In genomic region chr5:135274663-135275396, GRCm38 (mm10) we compare ENCODE assay signal across 8 mouse cellular contexts. TPM values are rescaled to one million over a fixed set of nuclear protein-coding genes. Genes with fewer than 3 reads are reported as not detected.
DNase-seq lines count a peak whose midpoint lies in the region; ATAC-seq and TF ChIP-seq lines count a peak whose summit lies in the region.

No protein-coding gene starts in this region.

- WGBS in hindbrain, embryonic 13.5 days = 9% methylated on average over 15 of the region's 15 CpGs

- no peak overlapping the region for H3K4me3 ChIP-seq in layer of hippocampus, adult 2 months
- H3K4me3 ChIP-seq in hindbrain, embryonic 13.5 days = peak overlapping the region; percentile 17; the same call in 1 of the 2 replicates
- no peak overlapping the region for H3K4me3 ChIP-seq in myocyte

- no peaks in the 10 kb centered on the region for H3K9me3 ChIP-seq in hindbrain, embryonic 13.5 days

- TF ChIP-seq CTCF in layer of hippocampus, adult 2 months (conservative IDR thresholded peaks at IDR 0.05) = no peak

- no peak for DNase-seq in layer of hippocampus, adult 2 months (ENCODE audit: low spot score in 2 of 2)
- DNase-seq in layer of hippocampus, adult 9-11 months = no peak
- peak; percentile 61 for DNase-seq in embryo, embryonic 9.5 days (ENCODE audit: extremely low spot score)
- DNase-seq in ovary, postnatal 14 days (ENCODE audit: low spot score) = no peak
- DNase-seq in kidney, adult 18-20 months = no peak
- DNase-seq in right cerebral cortex, adult 2 months (ENCODE audit: low spot score in 2 of 2) = no peak

- peak overlapping the region; percentile 37; the same call in 1 of the 2 replicates for H3K27ac ChIP-seq in layer of hippocampus, adult 2 months
- peak overlapping the region; percentile 52 for H3K27ac ChIP-seq in hindbrain, embryonic 13.5 days

- H3K36me3 ChIP-seq in hindbrain, embryonic 13.5 days = no peaks in the 10 kb centered on the region
- H3K36me3 ChIP-seq in myocyte (ENCODE audit: control insufficient read depth, insufficient read depth) = no peaks in the 10 kb centered on the region

- peak overlapping the region; percentile 29 for H3K4me2 ChIP-seq in hindbrain, embryonic 13.5 days
- peak overlapping the region; percentile 24 for H3K4me2 ChIP-seq in myocyte (ENCODE audit: low read depth)

- no peak overlapping the region for H3ac ChIP-seq in myocyte (ENCODE audit: control insufficient read depth, insufficient read length)

- peaks cover 36% of the 10 kb centered on the region for H3K4me1 ChIP-seq in hindbrain, embryonic 13.5 days (replicated peaks)

- peaks cover 20% of the 10 kb centered on the region for H3K27me3 ChIP-seq in hindbrain, embryonic 13.5 days
- H3K27me3 ChIP-seq in myocyte (ENCODE audit: control insufficient read depth, insufficient read depth, insufficient read length) = peaks cover 72% of the 10 kb centered on the region

- no peak for TF ChIP-seq POLR2A in myocyte (IDR thresholded peaks at IDR 0.05; ENCODE audit: insufficient read length, low read depth)

- H3K9ac ChIP-seq in hindbrain, embryonic 13.5 days = peak overlapping the region; percentile 19; the same call in 1 of the 2 replicates

- ATAC-seq in hindbrain, embryonic 13.5 days (ENCODE audit: low FRiP score) = no peak; the same call in 1 of the 2 replicates

- no peaks in the 10 kb centered on the region for H3K79me2 ChIP-seq in myocyte (ENCODE audit: control insufficient read depth, insufficient read depth)

TF ChIP-seq in myocyte, 11 proteins besides CTCF, POLR2A, EP300 and RAD21:
- TF ChIP-seq MYOG (IDR thresholded peaks at IDR 0.05; ENCODE audit: control insufficient read depth in 1 of 3, insufficient read depth in 1 of 3, insufficient read length in 2 of 3, low read depth in 2 of 3) = no peak
- TF ChIP-seq E2F4 (IDR thresholded peaks at IDR 0.05; ENCODE audit: insufficient read depth) = no peak
- no peak for TF ChIP-seq TCF3 (IDR thresholded peaks at IDR 0.05; ENCODE audit: insufficient read length, low read depth)
- no peak for TF ChIP-seq MAX (IDR thresholded peaks at IDR 0.05; ENCODE audit: low read depth)
- TF ChIP-seq CEBPB (IDR thresholded peaks at IDR 0.05; ENCODE audit: insufficient read depth, poor library complexity, severe bottlenecking) = no peak
- no peak for TF ChIP-seq MYOD1 (IDR thresholded peaks at IDR 0.05; ENCODE audit: control insufficient read depth in 1 of 3, insufficient read length in 2 of 3, low read depth in 2 of 3)
- no peak for TF ChIP-seq TCF12 (IDR thresholded peaks at IDR 0.05; ENCODE audit: insufficient read depth, poor library complexity, severe bottlenecking)
- TF ChIP-seq SRF (IDR thresholded peaks at IDR 0.05; ENCODE audit: control insufficient read depth, insufficient read length, low read depth) = no peak
- no peak for TF ChIP-seq POLR2AphosphoS2 (IDR thresholded peaks at IDR 0.05; ENCODE audit: insufficient read length, low read depth)
- TF ChIP-seq REST (IDR thresholded peaks at IDR 0.05; ENCODE audit: insufficient read depth, insufficient read length) = no peak
- no peak for TF ChIP-seq USF1 (IDR thresholded peaks at IDR 0.05; ENCODE audit: low read depth)

RNA-seq across cellular contexts. Expression of gene Fzd9, which starts 23.8 kb away (rescaled TPM):
- total RNA-seq in layer of hippocampus, adult 2 months (2021) = 1 to 10 TPM; 4.5 to 5.0 TPM
- polyA plus RNA-seq in hindbrain, embryonic 13.5 days (2015; fragmentation: Nextera tagmentation; extraction: Ambion mirVana) = 12.3 and 14.3 TPM in 2 replicates
- polyA plus RNA-seq in myocyte (2012; fragmentation: generic; extraction: Trizol) = 6.5 TPM
